Mouse (Mus musculus) myocyte (in vitro differentiated cells): ENCODE data around the gene Mpz. TPM values are rescaled to one million over a fixed set of nuclear protein-coding genes. Genes with fewer than 3 reads are reported as not detected.
A peak's percentile ranks its signal among the peaks of the same experiment; 100 is the strongest.

Experiments
- H3K27me3 ChIP-seq: one replicate; pipeline ENCODE4 v1.6.1; 2011; ENCODE audit not compliant: control insufficient read depth, insufficient read depth, insufficient read length
- H3K36me3 ChIP-seq: one replicate; pipeline ENCODE4 v1.6.1; 2011; ENCODE audit not compliant: control insufficient read depth, insufficient read depth
- H3K4me2 ChIP-seq: one replicate; pipeline ENCODE4 v1.6.1; 2011; ENCODE audit warnings: low read depth, control low read depth
- H3K4me3 ChIP-seq: one replicate; pipeline ENCODE4 v1.5.1; 2011; ENCODE audit warnings: mild to moderate bottlenecking, control low read depth, moderate library complexity
- H3K79me2 ChIP-seq: one replicate; pipeline ENCODE4 v1.6.1; 2011; ENCODE audit not compliant: control insufficient read depth, insufficient read depth
- H3ac ChIP-seq: one replicate; pipeline ENCODE4 v1.6.1; 2011; ENCODE audit not compliant: control insufficient read depth, insufficient read length
- CEBPB ChIP-seq: IDR thresholded peaks from 2 replicates; pipeline ENCODE4 v1.6.1; 2011; ENCODE audit warnings: mild to moderate bottlenecking, moderate library complexity; ENCODE audit not compliant: poor library complexity, insufficient read depth, severe bottlenecking
- E2F4 ChIP-seq: IDR thresholded peaks from one replicate; pipeline ENCODE4 v1.6.1; 2011; ENCODE audit warnings: mild to moderate bottlenecking, control low read depth, moderate library complexity; ENCODE audit not compliant: insufficient read depth
- MAX ChIP-seq: IDR thresholded peaks from one replicate; pipeline ENCODE4 v1.6.1; 2011; ENCODE audit warnings: low read depth, mild to moderate bottlenecking, control low read depth
- MYOD1 ChIP-seq, 3 experiments: IDR thresholded peaks; one replicate each; pipeline ENCODE4 v1.6.1; 2011; ENCODE audit warnings: control low read depth in 2 of 3, low read depth in 2 of 3, mild to moderate bottlenecking in 2 of 3, moderate library complexity in 1 of 3; ENCODE audit not compliant: insufficient read length in 2 of 3, control insufficient read depth in 1 of 3
- MYOG ChIP-seq, 3 experiments: IDR thresholded peaks; one replicate each; pipeline ENCODE4 v1.6.1; 2011; ENCODE audit warnings: control low read depth in 2 of 3, low read depth in 2 of 3, mild to moderate bottlenecking in 2 of 3; ENCODE audit not compliant: insufficient read length in 2 of 3, control insufficient read depth in 1 of 3, insufficient read depth in 1 of 3
- POLR2A ChIP-seq: IDR thresholded peaks from one replicate; pipeline ENCODE4 v1.6.1; 2011; ENCODE audit warnings: low read depth, mild to moderate bottlenecking, control low read depth, moderate library complexity; ENCODE audit not compliant: insufficient read length
- POLR2AphosphoS2 ChIP-seq: IDR thresholded peaks from one replicate; pipeline ENCODE4 v1.6.1; 2011; ENCODE audit warnings: low read depth, control low read depth; ENCODE audit not compliant: insufficient read length
- REST ChIP-seq: IDR thresholded peaks from one replicate; pipeline ENCODE4 v1.6.1; 2011; ENCODE audit warnings: mild to moderate bottlenecking, control low read depth, moderate library complexity; ENCODE audit not compliant: insufficient read depth, insufficient read length
- SRF ChIP-seq: IDR thresholded peaks from one replicate; pipeline ENCODE4 v1.6.1; 2011; ENCODE audit warnings: low read depth; ENCODE audit not compliant: control insufficient read depth, insufficient read length
- TCF12 ChIP-seq: IDR thresholded peaks from one replicate; pipeline ENCODE4 v1.6.1; 2011; ENCODE audit warnings: mild to moderate bottlenecking, control low read depth; ENCODE audit not compliant: poor library complexity, insufficient read depth, severe bottlenecking
- TCF3 ChIP-seq: IDR thresholded peaks from one replicate; pipeline ENCODE4 v1.6.1; 2011; ENCODE audit warnings: low read depth, control low read depth; ENCODE audit not compliant: insufficient read length
- USF1 ChIP-seq: IDR thresholded peaks from one replicate; pipeline ENCODE4 v1.6.1; 2011; ENCODE audit warnings: low read depth, mild to moderate bottlenecking, control low read depth, moderate library complexity
- polyA plus RNA-seq: library from polyadenylated mRNA; unstranded; fragments of >200 nt; fragmentation: generic; extraction: Trizol; gene quantifications from one replicate; pipeline ENCODE4 v1.2.1, GENCODE M21; 2012; ENCODE audit warnings: missing spikeins

Mpz gene
- 0.11 TPM for polyA plus RNA-seq

DNA sequence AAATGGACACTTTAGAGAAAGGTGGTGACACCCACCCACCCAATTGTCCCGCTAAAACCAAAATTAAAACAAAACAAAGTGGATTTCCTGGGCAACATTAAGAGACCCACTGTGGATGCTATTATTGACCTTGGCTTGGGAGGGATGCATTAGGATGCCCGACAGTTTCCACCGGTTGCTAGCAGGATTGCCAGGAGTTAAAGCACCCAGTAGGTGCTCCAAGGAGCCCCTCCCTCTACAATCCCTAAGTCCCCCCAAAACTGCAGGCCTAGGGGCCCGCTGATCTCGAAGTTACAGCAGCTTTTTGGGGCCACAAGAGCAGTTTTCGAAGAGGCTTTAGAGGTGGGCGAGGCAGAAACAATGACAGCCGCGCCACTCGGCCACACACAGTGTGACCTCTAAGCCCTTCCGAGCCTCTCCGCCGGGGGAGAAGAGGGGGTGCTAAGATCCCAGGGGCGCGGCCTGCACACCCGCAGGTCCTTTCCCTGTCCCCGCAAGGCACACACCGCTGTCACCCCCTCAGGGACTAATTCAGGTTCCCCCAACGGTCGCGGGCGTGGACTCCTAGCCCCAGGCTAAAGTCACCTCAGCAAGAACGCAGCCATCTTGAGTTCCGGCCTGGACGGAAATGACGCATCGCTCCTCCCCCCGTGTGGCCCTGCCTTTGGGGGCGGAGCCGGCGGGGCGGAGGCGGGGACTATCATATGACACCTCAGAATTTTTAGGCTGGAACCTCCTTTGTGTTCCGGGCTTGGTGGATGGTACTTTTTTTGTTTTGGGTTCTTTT is at the start of gene Mpz, which contains the start of gene Sdhc:
Gene Mpz, plus strand, starts transcription at position 738 of the 787 bp plus-strand sequence.
Gene Sdhc, minus strand, starts transcription at position 630 of the 787 bp plus-strand sequence.
- TF ChIP-seq POLR2A (peak; percentile 85), USF1 (peak; percentile 13), SRF (peak; percentile 37), POLR2AphosphoS2 (peak; percentile 91), MAX (no peak)
- Histone ChIP-seq H3K4me2 (peak within 1 kb of the TSS; percentile 99), H3K36me3 (no peaks in the 10 kb centered on the region), H3K79me2 (peaks cover 33% of the 10 kb centered on the region), H3K27me3 (no peaks in the 10 kb centered on the region), H3K4me3 (peak within 1 kb of the TSS; percentile 98), H3ac (peak within 1 kb of the TSS; percentile 39)

DNA sequence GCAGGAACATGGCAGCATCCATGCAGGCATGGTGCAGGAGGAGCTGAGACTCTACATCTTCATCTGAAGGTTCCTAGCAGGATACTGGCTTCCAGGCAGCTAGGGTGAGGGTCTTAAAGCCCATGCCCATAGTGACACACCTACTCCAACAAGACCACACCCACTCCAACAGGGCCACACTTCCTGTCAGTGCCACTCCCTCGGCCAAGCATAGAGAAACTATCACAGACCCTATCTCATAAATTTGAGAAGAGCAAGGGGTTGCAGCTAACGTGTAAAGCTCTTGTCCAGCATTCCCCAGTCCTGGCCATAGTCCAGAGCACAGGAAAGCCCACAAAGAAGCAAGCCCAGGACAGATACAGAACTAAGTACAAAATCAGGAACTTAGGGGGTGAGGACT is 49.5 kb upstream of the Mpz start:
- Histone ChIP-seq H3K4me3 (no peak overlapping the region), H3K79me2 (no peaks in the 10 kb centered on the region), H3K4me2 (no peak overlapping the region), H3K27me3 (no peaks in the 10 kb centered on the region), H3K36me3 (no peaks in the 10 kb centered on the region), H3ac (no peak overlapping the region)
- TF ChIP-seq MYOG (IDR thresholded peaks at IDR 0.05; ENCODE audit: control insufficient read depth in 1 of 3, insufficient read depth in 1 of 3, insufficient read length in 2 of 3, low read depth in 2 of 3), result no peak
- TF ChIP-seq CEBPB, result no peak
- TF ChIP-seq POLR2AphosphoS2, result no peak
- no peak for TF ChIP-seq MYOD1 (IDR thresholded peaks at IDR 0.05; ENCODE audit: control insufficient read depth in 1 of 3, insufficient read length in 2 of 3, low read depth in 2 of 3)
- TF ChIP-seq REST, result no peak
- TF ChIP-seq MAX, result no peak
- no peak for TF ChIP-seq USF1
- TF ChIP-seq SRF, result no peak
- no peak for TF ChIP-seq POLR2A
- no peak for TF ChIP-seq TCF3
- TF ChIP-seq E2F4, result no peak
- TF ChIP-seq TCF12, result no peak

DNA sequence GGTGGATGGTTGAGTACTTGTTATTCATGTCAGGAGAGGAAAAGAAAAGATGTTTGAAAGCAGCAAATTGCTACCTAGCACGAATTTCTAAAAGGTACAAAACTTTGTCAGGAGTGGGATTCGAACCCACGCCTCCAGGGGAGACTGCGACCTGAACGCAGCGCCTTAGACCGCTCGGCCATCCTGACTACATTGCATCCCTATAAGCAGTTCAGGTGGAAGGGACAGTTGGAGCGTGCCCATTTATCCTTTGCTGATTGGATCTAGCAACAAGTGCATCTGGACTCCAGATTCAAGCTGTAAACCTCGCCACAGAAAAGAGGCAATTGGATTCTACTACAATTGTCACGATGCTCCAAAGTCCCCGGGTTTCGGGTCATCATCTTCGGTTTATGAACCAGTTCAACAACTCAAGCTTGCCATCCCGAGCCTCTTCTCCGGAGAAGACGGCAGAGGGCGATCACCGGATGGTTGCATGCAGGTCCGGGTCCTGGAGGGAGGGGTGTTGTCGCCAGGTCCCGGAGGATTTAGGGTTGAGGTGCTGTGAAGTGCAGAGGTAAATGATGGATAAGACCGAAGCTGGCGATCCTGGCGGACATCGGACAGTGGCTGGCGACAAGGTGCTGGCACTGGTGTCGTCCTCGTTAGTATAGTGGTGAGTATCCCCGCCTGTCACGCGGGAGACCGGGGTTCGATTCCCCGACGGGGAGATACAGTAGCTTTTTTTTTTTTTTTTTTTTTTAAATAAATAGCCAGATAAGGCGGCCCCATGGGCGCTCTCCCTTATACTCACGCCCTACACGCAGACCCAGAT is 48.6 kb upstream of the Mpz start:
- Histone ChIP-seq H3K4me3 (peak overlapping the region; percentile 47), H3K36me3 (no peaks in the 10 kb centered on the region), H3K79me2 (no peaks in the 10 kb centered on the region), H3K4me2 (peak overlapping the region; percentile 80), H3ac (no peak overlapping the region), H3K27me3 (no peaks in the 10 kb centered on the region)
- TF ChIP-seq MYOD1 (IDR thresholded peaks at IDR 0.05; ENCODE audit: control insufficient read depth in 1 of 3, insufficient read length in 2 of 3, low read depth in 2 of 3) (no peak), CEBPB (no peak), USF1 (no peak), SRF (no peak), POLR2A (no peak), E2F4 (no peak), TCF3 (no peak), POLR2AphosphoS2 (no peak), MAX (no peak), MYOG (IDR thresholded peaks at IDR 0.05; ENCODE audit: control insufficient read depth in 1 of 3, insufficient read depth in 1 of 3, insufficient read length in 2 of 3, low read depth in 2 of 3) (no peak), REST (no peak), TCF12 (no peak)

DNA sequence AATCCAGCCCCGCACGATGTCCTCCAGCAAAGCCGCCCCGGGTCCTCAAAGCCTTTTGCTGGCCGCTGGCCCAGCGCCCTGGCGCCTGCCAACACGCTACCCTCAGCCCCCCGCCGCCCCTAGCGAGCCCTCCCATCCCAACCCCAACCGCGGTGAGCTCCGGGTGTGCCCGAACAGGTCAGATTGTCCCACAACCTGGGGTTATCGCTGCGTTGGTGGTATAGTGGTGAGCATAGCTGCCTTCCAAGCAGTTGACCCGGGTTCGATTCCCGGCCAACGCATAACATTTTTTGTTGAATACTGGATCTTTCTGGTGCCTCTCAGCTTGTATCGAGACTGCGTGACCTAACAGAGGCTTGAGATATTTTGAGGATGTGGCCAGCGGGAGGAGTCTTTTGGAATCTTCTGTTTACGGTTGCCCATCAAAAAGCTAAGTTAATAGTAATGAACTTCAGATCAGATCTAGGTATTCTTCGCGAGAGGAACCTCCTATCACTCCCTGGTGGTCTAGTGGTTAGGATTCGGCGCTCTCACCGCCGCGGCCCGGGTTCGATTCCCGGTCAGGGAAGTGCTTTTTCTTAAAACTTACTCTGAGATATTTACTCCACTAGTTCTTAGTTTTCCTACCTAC is 47.8 kb upstream of the Mpz start:
- no peaks in the 10 kb centered on the region for H3K36me3 ChIP-seq
- peak overlapping the region; percentile 47 for H3K4me3 ChIP-seq
- TF ChIP-seq CEBPB, result no peak
- no peak for TF ChIP-seq MAX
- no peak for TF ChIP-seq POLR2AphosphoS2
- TF ChIP-seq POLR2A, result no peak
- no peak for TF ChIP-seq TCF3
- TF ChIP-seq E2F4, result no peak
- TF ChIP-seq MYOD1 (IDR thresholded peaks at IDR 0.05; ENCODE audit: control insufficient read depth in 1 of 3, insufficient read length in 2 of 3, low read depth in 2 of 3), result no peak
- no peak for TF ChIP-seq TCF12
- TF ChIP-seq USF1, result no peak
- TF ChIP-seq REST, result no peak
- TF ChIP-seq MYOG (IDR thresholded peaks at IDR 0.05; ENCODE audit: control insufficient read depth in 1 of 3, insufficient read depth in 1 of 3, insufficient read length in 2 of 3, low read depth in 2 of 3), result no peak
- TF ChIP-seq SRF, result no peak
- H3K27me3 ChIP-seq, result no peaks in the 10 kb centered on the region
- peak overlapping the region; percentile 58 for H3K4me2 ChIP-seq
- H3K79me2 ChIP-seq, result no peaks in the 10 kb centered on the region
- H3ac ChIP-seq, result no peak overlapping the region
